Mouse (Mus musculus) cerebellum, adult 8-10 months (tissue): Measurements from ENCODE around the gene Olfr683.
"Not testable (repeated sequence)": the region's sequence is repeated elsewhere in the genome, so short reads cannot be mapped to it uniquely, and the experiment has no call there.

Experiments
- DNase-seq: peaks from one replicate; pipeline ENCODE4 v3.0.0; 2022

The Olfr683 gene

GRCm38 (mm10) chr7:105146912-105147311, at the start of gene Olfr683:
Olfr683 (minus strand) TSS chr7:105147012.
- DNase-seq, result no peak

GRCm38 (mm10) chr7:105185912-105186311, 39.1 kb upstream of the Olfr683 start, which contains the start of gene Olfr685:
Olfr685 (minus strand) TSS chr7:105186012.
- no peak for DNase-seq

- no peak for DNase-seq
These were observed 24.0 kb upstream of the Olfr683 start for GRCm38 (mm10) chr7:105170773-105171172.

DNA sequence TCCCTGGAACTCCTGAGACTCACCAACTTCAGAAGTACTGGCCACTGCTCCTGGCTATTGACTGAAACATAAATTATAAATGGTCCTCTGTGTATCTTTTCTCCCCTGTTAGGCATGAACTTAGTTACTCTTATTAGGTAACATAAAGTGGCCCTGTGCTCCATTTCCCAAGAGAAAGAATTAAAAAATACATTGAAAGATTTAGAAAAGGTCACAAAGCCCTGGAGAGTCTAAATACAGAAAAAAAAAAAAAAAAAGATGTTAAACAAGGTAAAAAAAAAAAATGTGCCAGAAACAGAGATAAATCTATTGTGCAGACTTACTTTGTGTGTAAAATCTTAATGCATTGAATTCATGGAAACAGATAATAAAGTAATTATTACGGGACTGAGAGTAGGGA, 16.7 kb upstream of the Olfr683 start, which contains the start of gene Olfr684:
TSS of gene Olfr684 (minus strand) at position 101 of the 400 bp plus-strand sequence.
- no peak for DNase-seq

DNA sequence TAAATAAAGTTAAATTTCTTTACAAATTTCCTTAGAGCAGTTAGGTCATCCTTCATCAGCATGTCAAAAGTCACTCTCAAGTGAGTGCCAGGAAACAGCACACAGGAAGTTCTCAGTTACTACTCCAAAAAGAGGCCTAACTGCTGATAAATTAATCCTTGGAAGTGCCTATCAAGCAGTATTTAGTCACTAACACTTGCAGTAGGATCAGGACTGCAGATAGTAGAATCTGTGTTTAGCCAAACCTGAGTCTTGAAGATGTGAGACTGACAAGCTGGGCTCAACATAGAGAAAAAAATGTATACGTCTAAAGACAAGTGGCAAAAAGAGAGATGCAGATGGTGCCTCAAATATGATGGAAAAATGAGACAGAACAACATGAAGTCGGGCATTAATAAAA, 5.5 kb downstream of the Olfr683 start:
- no peak for DNase-seq

DNA sequence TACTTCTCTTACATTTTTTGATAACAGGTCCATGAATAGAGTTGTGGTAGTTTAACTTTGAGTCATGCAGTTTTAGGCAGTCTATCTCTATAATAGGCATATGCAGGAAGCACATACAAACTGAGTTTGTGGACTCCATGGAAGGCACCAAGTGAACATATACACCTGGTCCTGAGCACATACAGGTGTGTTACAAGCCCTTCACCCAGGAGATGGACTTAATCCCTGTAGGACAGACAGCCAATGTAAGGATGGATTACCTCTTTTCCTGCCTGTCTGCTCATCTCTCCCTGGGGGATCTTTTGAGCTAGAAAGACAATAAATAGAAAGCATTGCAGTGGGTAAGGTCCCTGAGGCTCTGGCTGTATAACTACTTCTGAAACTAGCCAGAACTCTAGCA, 30.3 kb downstream of the Olfr683 start, which contains the start of gene Olfr681:
TSS of gene Olfr681 (plus strand) at position 301 of the 400 bp plus-strand sequence.
- DNase-seq, result no peak

- DNase-seq, result not testable (repeated sequence)
These were observed 54.1 kb downstream of the Olfr683 start, which contains the start of gene Olfr680-ps1 for GRCm38 (mm10) chr7:105092717-105093116. Olfr680-ps1 (minus strand) TSS chr7:105092817.
